Mouse (Mus musculus) CH12.LX (cell line): ENCODE measurements around the gene Ccnd3. TPM values are rescaled to one million over a fixed set of nuclear protein-coding genes. Genes with fewer than 3 reads are reported as not detected.

ENCODE experiments used
- DNase-seq: peaks from one replicate; pipeline ENCODE4 v3.0.0-alpha.2; 2013; ENCODE audit errors: extremely low read depth
- H3K27ac ChIP-seq: 2 replicates; pipeline ENCODE4 v1.5.1; 2012; ENCODE audit warnings: low read depth, mild to moderate bottlenecking, control low read depth, moderate library complexity; ENCODE audit not compliant: insufficient read depth
- H3K27me3 ChIP-seq: replicated peaks from 2 replicates; pipeline ENCODE3; 2012; ENCODE audit warnings: inconsistent platforms
- H3K36me3 ChIP-seq, 2 experiments: replicated peaks in 1 of 2; 2 replicates each; pipeline versions ENCODE3 to v1.6.1; 2012; ENCODE audit warnings: inconsistent platforms in 1 of 2, low read length in 1 of 2, mild to moderate bottlenecking in 1 of 2, mixed read lengths in 1 of 2, moderate library complexity in 1 of 2; ENCODE audit not compliant: control insufficient read depth in 1 of 2, insufficient read depth in 1 of 2
- H3K4me1 ChIP-seq, 2 experiments: 2 replicates each; pipeline ENCODE4 v1.6.1; 2012; ENCODE audit warnings: inconsistent platforms in 1 of 2, moderate library complexity in 1 of 2; ENCODE audit not compliant: insufficient read depth in 2 of 2, control insufficient read depth in 1 of 2
- H3K4me2 ChIP-seq: 2 replicates; pipeline ENCODE4 v1.6.1; 2012; ENCODE audit warnings: low read depth, mild to moderate bottlenecking, control low read depth; ENCODE audit not compliant: poor library complexity, insufficient read depth, severe bottlenecking
- H3K4me3 ChIP-seq, 3 experiments: fragments of 150-350 bp in 1 of 3; sonication (generic) in 1 of 3; replicated peaks in 1 of 3; 2 replicates each; pipeline versions ENCODE3 to v1.5.1; 2011 to 2012; ENCODE audit warnings: low read depth in 2 of 3, low read length in 2 of 3, mild to moderate bottlenecking in 2 of 3, moderate library complexity in 2 of 3, control low read depth in 1 of 3, improper control_type of control experiment in 1 of 3, inconsistent platforms in 1 of 3, mixed read lengths in 1 of 3; ENCODE audit not compliant: poor library complexity in 1 of 3
- H3K79me2 ChIP-seq: replicated peaks from 2 replicates; pipeline ENCODE4 v1.6.1; 2012; ENCODE audit warnings: mild to moderate bottlenecking, moderate library complexity; ENCODE audit not compliant: control insufficient read depth, poor library complexity, insufficient read depth, severe bottlenecking; ENCODE audit errors: extremely low read depth
- H3K9ac ChIP-seq: 2 replicates; pipeline ENCODE4 v1.6.1; 2012; ENCODE audit warnings: low read depth, mild to moderate bottlenecking, control low read depth, moderate library complexity; ENCODE audit not compliant: insufficient read depth
- H3K9me3 ChIP-seq: replicated peaks from 2 replicates; pipeline ENCODE3; 2012; ENCODE audit warnings: low read length, inconsistent platforms, mixed read lengths
- CTCF ChIP-seq, 2 experiments: IDR thresholded peaks in 1 of 2; conservative IDR thresholded peaks in 1 of 2; 2 replicates each; pipeline ENCODE4 v1.5.1; 2011 to 2012; ENCODE audit warnings: low read depth in 2 of 2, low read length in 2 of 2, improper control_type of control experiment in 1 of 2, inconsistent platforms in 1 of 2, mild to moderate bottlenecking in 1 of 2, moderate library complexity in 1 of 2
- E2F4 ChIP-seq: IDR thresholded peaks from 2 replicates; pipeline ENCODE4 v1.6.1; 2011; ENCODE audit warnings: low read depth, low read length, improper control_type of control experiment; ENCODE audit not compliant: insufficient replicate concordance
- ELF1 ChIP-seq: IDR thresholded peaks from 2 replicates; pipeline ENCODE4 v1.6.1; 2014; ENCODE audit warnings: low read depth, mild to moderate bottlenecking, inconsistent platforms, low read length, improper control_type of control experiment
- EP300 ChIP-seq: IDR thresholded peaks from 2 replicates; pipeline ENCODE4 v1.6.1; 2011; ENCODE audit warnings: low read length, improper control_type of control experiment
- GABPA ChIP-seq: IDR thresholded peaks from 2 replicates; pipeline ENCODE4 v1.6.1; 2012; ENCODE audit warnings: low read depth, low read length, improper control_type of control experiment, inconsistent platforms; ENCODE audit not compliant: insufficient replicate concordance
- HCFC1 ChIP-seq: IDR thresholded peaks from 2 replicates; pipeline ENCODE4 v1.6.1; 2012; ENCODE audit warnings: low read depth, mild to moderate bottlenecking, inconsistent platforms, low read length, improper control_type of control experiment
- KAT2A ChIP-seq: IDR thresholded peaks from 2 replicates; pipeline ENCODE4 v1.6.1; 2012; ENCODE audit warnings: low read length, improper control_type of control experiment, inconsistent platforms; ENCODE audit not compliant: insufficient replicate concordance
- MAFK ChIP-seq: IDR thresholded peaks from 2 replicates; pipeline ENCODE4 v1.6.1; 2011; ENCODE audit warnings: low read length, improper control_type of control experiment; ENCODE audit not compliant: insufficient replicate concordance
- MEF2A ChIP-seq: IDR thresholded peaks from 2 replicates; pipeline ENCODE4 v1.6.1; 2014; ENCODE audit warnings: low read depth, mild to moderate bottlenecking, inconsistent platforms, low read length, improper control_type of control experiment, borderline replicate concordance
- MYC ChIP-seq: IDR thresholded peaks from 2 replicates; pipeline ENCODE4 v1.6.1; 2011; ENCODE audit warnings: low read depth, mild to moderate bottlenecking, improper control_type of control experiment, low read length
- PAX5 ChIP-seq: IDR thresholded peaks from 2 replicates; pipeline ENCODE4 v1.6.1; 2012; ENCODE audit warnings: low read length, inconsistent platforms, mixed read lengths
- POLR2AphosphoS2 ChIP-seq: IDR thresholded peaks from 2 replicates; pipeline ENCODE4 v1.6.1; 2011; ENCODE audit warnings: low read depth, low read length, improper control_type of control experiment
- RAD21 ChIP-seq: IDR thresholded peaks from 2 replicates; pipeline ENCODE4 v1.6.1; 2011; ENCODE audit warnings: low read depth, mild to moderate bottlenecking, low read length, improper control_type of control experiment, moderate library complexity
- RCOR1 ChIP-seq: conservative IDR thresholded peaks from 2 replicates; pipeline ENCODE4 v1.6.1; 2012; ENCODE audit warnings: low read depth, mild to moderate bottlenecking, inconsistent platforms, low read length, improper control_type of control experiment
- SMC3 ChIP-seq: IDR thresholded peaks from 2 replicates; pipeline ENCODE4 v1.6.1; 2011; ENCODE audit warnings: low read depth, low read length, improper control_type of control experiment
- UBTF ChIP-seq: IDR thresholded peaks from 2 replicates; pipeline ENCODE4 v1.6.1; 2012; ENCODE audit warnings: low read depth, mild to moderate bottlenecking, inconsistent platforms, low read length, improper control_type of control experiment, moderate library complexity
- USF1 ChIP-seq: IDR thresholded peaks from 2 replicates; pipeline ENCODE4 v1.6.1; 2014; ENCODE audit warnings: low read depth, mild to moderate bottlenecking, inconsistent platforms, low read length, improper control_type of control experiment
- ZC3H11A ChIP-seq: IDR thresholded peaks from 2 replicates; pipeline ENCODE4 v1.6.1; 2012; ENCODE audit warnings: low read depth, mild to moderate bottlenecking, inconsistent platforms, low read length, improper control_type of control experiment
- ZKSCAN1 ChIP-seq: IDR thresholded peaks from 2 replicates; pipeline ENCODE4 v1.6.1; 2012; ENCODE audit warnings: low read depth, inconsistent platforms, low read length, improper control_type of control experiment, borderline replicate concordance
- ZNF384 ChIP-seq: IDR thresholded peaks from 2 replicates; pipeline ENCODE4 v1.6.1; 2012; ENCODE audit warnings: low read depth, low read length, improper control_type of control experiment, inconsistent platforms
- dilution Hi-C: fragments of 300-500 bp; cut with MboI; formaldehyde crosslinking; loops from 2 replicates; pipeline ENCODE4 v1.14.3; 2020; ENCODE audit warnings: low sequenced_read_pairs; ENCODE audit not compliant: extremely low pct_unique_long_range_greater_than_20kb, extremely low pct_ligation_motif_present
- in situ Hi-C: fragments of 300-500 bp; cut with MboI; formaldehyde crosslinking; loops from 3 replicates; pipeline ENCODE4 v1.14.3; 2019; ENCODE audit warnings: low sequenced_read_pairs, low pct_ligation_motif_present, low pct_unique_long_range_greater_than_20kb, mixed read lengths
- polyA plus RNA-seq: library from polyadenylated mRNA; unstranded; fragments of >175 nt; gene quantifications from 2 replicates; pipeline ENCODE4 v1.2.1, GENCODE M21; 2012; ENCODE audit warnings: low read depth; ENCODE audit not compliant: insufficient read length
- total RNA-seq, 2 experiments: library from RNA; depleted of rRNA; stranded (reverse); fragments of 300-350 nt in 1 of 2; fragments of >200 nt in 1 of 2; gene quantifications; 2 replicates each; pipeline ENCODE4 v1.2.3; 2012 to 2014

Ccnd3 gene
- total and polyA plus RNA-seq, 3 experiments, result 30.6 to 121 (median 48.7) TPM

GRCm38 (mm10) chr17:47464248-47464965 is 40.4 kb upstream of the Ccnd3 start:
- H3K4me2 ChIP-seq, result no peak overlapping the region
- H3K79me2 ChIP-seq, result no peaks in the 10 kb centered on the region
- in situ Hi-C loops, result no loop called here
- peaks cover 12% of the 10 kb centered on the region for H3K27me3 ChIP-seq
- H3K36me3 ChIP-seq, result no peaks in the 10 kb centered on the region
- no peak overlapping the region for H3K9ac ChIP-seq
- dilution Hi-C loops, result no loop called here
- H3K27ac ChIP-seq, result no peak overlapping the region
- H3K9me3 ChIP-seq, result no peaks in the 10 kb centered on the region
- TF ChIP-seq SMC3, result no peak
- TF ChIP-seq ZKSCAN1, result no peak
- no peak for TF ChIP-seq EP300
- no peak for TF ChIP-seq E2F4
- no peak for TF ChIP-seq CTCF (conservative IDR thresholded peaks at IDR 0.05 in 1 of 2, IDR thresholded peaks at IDR 0.05 in 1 of 2; ENCODE audit: low read depth in 2 of 2, low read length in 2 of 2)
- no peak for DNase-seq
- peaks cover 14 to 46% of the 10 kb centered on the region in 2 experiments for H3K4me1 ChIP-seq
- H3K4me3 ChIP-seq, result no peak overlapping the region

GRCm38 (mm10) chr17:47465016-47465415 is 39.8 kb upstream of the Ccnd3 start:
- no peak for TF ChIP-seq UBTF
- no peak for TF ChIP-seq ZKSCAN1
- TF ChIP-seq MEF2A, result no peak
- no peak for TF ChIP-seq MAFK
- no peak for TF ChIP-seq KAT2A
- no peak for TF ChIP-seq HCFC1
- no peak for TF ChIP-seq PAX5
- no peak for TF ChIP-seq RAD21
- no peak for TF ChIP-seq USF1
- TF ChIP-seq ZNF384, result no peak
- TF ChIP-seq GABPA, result no peak
- TF ChIP-seq RCOR1, result no peak
- no peak for TF ChIP-seq MYC
- no peak for TF ChIP-seq ZC3H11A
- no peak for TF ChIP-seq POLR2AphosphoS2
- no peak for TF ChIP-seq ELF1
- Histone ChIP-seq H3K9ac (no peak overlapping the region), H3K27ac (no peak overlapping the region), H3K27me3 (peaks cover 12% of the 10 kb centered on the region), H3K4me3 (no peak overlapping the region), H3K4me2 (no peak overlapping the region), H3K36me3 (no peaks in the 10 kb centered on the region), H3K9me3 (no peaks in the 10 kb centered on the region), H3K79me2 (no peaks in the 10 kb centered on the region), H3K4me1 (peaks cover 14 to 41% of the 10 kb centered on the region in 2 experiments)
- no peak for DNase-seq
- dilution Hi-C loops (no loop called here), in situ Hi-C loops (no loop called here)
